Mouse (Mus musculus) erythroblast, embryonic 14.5 days (primary cell): Measurements from ENCODE around the gene Gm11983.

Source experiments
- GATA1 ChIP-seq: IDR thresholded peaks from 2 replicates; pipeline ENCODE4 v1.6.1; 2012; ENCODE audit warnings: low read length, inconsistent platforms, mixed read lengths
- TAL1 ChIP-seq: IDR thresholded peaks from 3 replicates; pipeline ENCODE4 v1.6.1; 2012; ENCODE audit warnings: low read length, inconsistent platforms, mixed read lengths

DNA sequence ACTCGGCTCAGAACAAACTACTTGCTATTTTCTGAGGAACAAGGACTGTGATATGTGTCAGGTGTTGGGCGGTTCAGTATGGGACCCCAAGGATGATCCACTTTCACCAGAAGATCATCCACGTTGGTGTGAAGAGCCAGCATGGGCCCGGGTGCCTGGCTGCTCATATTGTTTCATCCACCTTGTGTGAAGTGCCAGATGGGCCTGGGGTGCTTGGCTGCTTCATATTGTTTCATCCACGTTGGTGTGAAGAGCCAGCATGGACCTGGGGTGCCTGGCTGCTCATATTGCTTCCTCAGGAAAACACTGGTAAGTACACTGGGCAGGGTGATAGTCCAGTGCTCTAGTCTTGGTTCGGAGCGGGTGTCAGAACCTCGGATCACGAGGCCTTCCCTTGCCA lies 3.7 kb downstream of the Gm11983 start:
- TF ChIP-seq GATA1 (no peak), TAL1 (no peak)
